Mouse (Mus musculus): Measurements from ENCODE around the gene Lcmt2.

- TF ChIP-seq CTCF (IDR thresholded peaks at IDR 0.05; ENCODE audit: low read depth) (no peak), EP300 (IDR thresholded peaks at IDR 0.05; ENCODE audit: low read depth) (no peak)
These were observed 34.5 kb downstream of the Lcmt2 start for GRCm38 (mm10) chr2:121105940-121106339.

Measured in liver, postnatal 0 days (tissue).